Mouse (Mus musculus): ENCODE data around the gene Foxj2.
A peak's percentile ranks its signal among the peaks of the same experiment; 100 is the strongest.

Gene Foxj2

GRCm38 (mm10) chr6:122819306-122820070 is at the start of gene Foxj2:
Gene Foxj2 (plus strand): TSS chr6:122819914.
- peak; percentile 70 to 87 for DNase-seq

- DNase-seq: no peak
Observed at GRCm38 (mm10) chr6:122770760-122771315, 48.9 kb upstream of the Foxj2 start.

GRCm38 (mm10) chr6:122772701-122773100 is 47.0 kb upstream of the Foxj2 start:
- DNase-seq: no peak

- DNase-seq: no peak
Observed at GRCm38 (mm10) chr6:122774345-122774744, 45.4 kb upstream of the Foxj2 start.

- no peak for DNase-seq
Observed at GRCm38 (mm10) chr6:122776040-122776439, 43.7 kb upstream of the Foxj2 start.

- no peak for DNase-seq
Observed at GRCm38 (mm10) chr6:122779916-122780315, 39.8 kb upstream of the Foxj2 start.

- DNase-seq: peak in 1 of 2 experiments; percentile 14
Observed at GRCm38 (mm10) chr6:122781167-122781566, 38.5 kb upstream of the Foxj2 start.

- no peak for DNase-seq
Observed at GRCm38 (mm10) chr6:122782164-122782563, 37.5 kb upstream of the Foxj2 start.

GRCm38 (mm10) chr6:122784866-122785265 is 34.8 kb upstream of the Foxj2 start:
- no peak for DNase-seq

- DNase-seq: peak; percentile 54 to 73
Observed at GRCm38 (mm10) chr6:122786275-122786674, 33.4 kb upstream of the Foxj2 start.

- no peak for DNase-seq
Observed at GRCm38 (mm10) chr6:122795254-122795935, 24.3 kb upstream of the Foxj2 start.

- DNase-seq: no peak
Observed at GRCm38 (mm10) chr6:122800640-122801300, 18.9 kb upstream of the Foxj2 start.

- peak; percentile 58 to 71 for DNase-seq
Observed at GRCm38 (mm10) chr6:122801301-122801800, 18.4 kb upstream of the Foxj2 start, which contains the start of gene Slc2a3. Gene Slc2a3 (minus strand): TSS chr6:122801640.

GRCm38 (mm10) chr6:122801801-122802514 is 17.8 kb upstream of the Foxj2 start:
- peak in 1 of 2 experiments; percentile 51 for DNase-seq

- peak; percentile 68 to 88 for DNase-seq
Observed at GRCm38 (mm10) chr6:122804418-122804817, 15.3 kb upstream of the Foxj2 start.

- DNase-seq: no peak
Observed at GRCm38 (mm10) chr6:122810022-122810614, 9.6 kb upstream of the Foxj2 start.

- peak; percentile 98 to 100 for DNase-seq
Observed at GRCm38 (mm10) chr6:122810615-122811279, 9.0 kb upstream of the Foxj2 start.

- DNase-seq: peak; percentile 96 to 98
Observed at GRCm38 (mm10) chr6:122811280-122811652, 8.4 kb upstream of the Foxj2 start.

GRCm38 (mm10) chr6:122811771-122812600 is 7.7 kb upstream of the Foxj2 start:
- peak in 1 of 2 experiments; percentile 53 for DNase-seq

GRCm38 (mm10) chr6:122812716-122813115 is 7.0 kb upstream of the Foxj2 start:
- no peak for DNase-seq
